Mouse (Mus musculus): ENCODE data around the gene Ppp1r1b. TPM values are rescaled to one million over a fixed set of nuclear protein-coding genes. Genes with fewer than 3 reads are reported as not detected.

The Ppp1r1b gene
- polyA plus RNA-seq (2016; fragmentation: Nextera tagmentation; extraction: Ambion mirVana) = 0.10 TPM in 1 of 2 replicates, not detected in the other

GRCm38 (mm10) chr11:98348083-98348961, at the start of gene Ppp1r1b:
TSS of gene Ppp1r1b (plus strand) at chr11:98348404.
- H3K4me2 ChIP-seq = peak within 1 kb of the TSS; percentile 63
- H3K4me3 ChIP-seq = peak within 1 kb of the TSS; percentile 36
- ATAC-seq = no peak
- no peaks in the 10 kb centered on the region for H3K36me3 ChIP-seq
- no peaks in the 10 kb centered on the region for H3K9me3 ChIP-seq (replicated peaks)
- no peak within 1 kb of the TSS for H3K27ac ChIP-seq
- H3K27me3 ChIP-seq (replicated peaks) = peaks cover 97% of the 10 kb centered on the region
- no peak within 1 kb of the TSS for H3K9ac ChIP-seq
- H3K4me1 ChIP-seq = peaks cover 12% of the 10 kb centered on the region; the same call in 1 of the 2 replicates
- WGBS (ENCODE audit: insufficient replicate concordance) = 1% methylated on average over 55 of the region's 55 CpGs

GRCm38 (mm10) chr11:98298484-98299205, 49.6 kb upstream of the Ppp1r1b start:
- Histone ChIP-seq H3K9ac (no peak overlapping the region), H3K9me3 (replicated peaks) (no peaks in the 10 kb centered on the region), H3K4me3 (no peak overlapping the region), H3K4me1 (peaks cover 19% of the 10 kb centered on the region), H3K27ac (no peak overlapping the region), H3K36me3 (no peaks in the 10 kb centered on the region), H3K27me3 (replicated peaks) (peaks cover 76% of the 10 kb centered on the region), H3K4me2 (no peak overlapping the region; the same call in 1 of the 2 replicates)
- WGBS (ENCODE audit: insufficient replicate concordance) = 19% methylated on average over 10 of the region's 10 CpGs
- ATAC-seq = no peak

GRCm38 (mm10) chr11:98313790-98314323, 34.3 kb upstream of the Ppp1r1b start:
- 2% methylated on average over 23 of the region's 26 CpGs for WGBS (ENCODE audit: insufficient replicate concordance)
- no peak overlapping the region for H3K9ac ChIP-seq
- no peak overlapping the region for H3K4me2 ChIP-seq
- no peaks in the 10 kb centered on the region for H3K9me3 ChIP-seq (replicated peaks)
- H3K27ac ChIP-seq = no peak overlapping the region
- no peak overlapping the region for H3K4me3 ChIP-seq
- peaks cover 3% of the 10 kb centered on the region; the same call in 1 of the 2 replicates for H3K4me1 ChIP-seq
- H3K27me3 ChIP-seq (replicated peaks) = peaks cover 97% of the 10 kb centered on the region
- no peak for ATAC-seq
- H3K36me3 ChIP-seq = no peaks in the 10 kb centered on the region

GRCm38 (mm10) chr11:98317479-98317878, 30.7 kb upstream of the Ppp1r1b start:
- H3K4me2 ChIP-seq = no peak overlapping the region
- peaks cover 3% of the 10 kb centered on the region; the same call in 1 of the 2 replicates for H3K4me1 ChIP-seq
- H3K27ac ChIP-seq = no peak overlapping the region
- ATAC-seq = no peak
- no peak overlapping the region for H3K9ac ChIP-seq
- no peak overlapping the region for H3K4me3 ChIP-seq
- H3K36me3 ChIP-seq = no peaks in the 10 kb centered on the region
- H3K9me3 ChIP-seq (replicated peaks) = no peaks in the 10 kb centered on the region
- peaks cover 100% of the 10 kb centered on the region for H3K27me3 ChIP-seq (replicated peaks)
- WGBS (ENCODE audit: insufficient replicate concordance) = 7% methylated on average over 7 of the region's 7 CpGs

GRCm38 (mm10) chr11:98318421-98319116, 29.6 kb upstream of the Ppp1r1b start:
- 4% methylated on average over 14 of the region's 14 CpGs for WGBS (ENCODE audit: insufficient replicate concordance)
- Histone ChIP-seq H3K27ac (no peak overlapping the region), H3K27me3 (replicated peaks) (peaks cover 100% of the 10 kb centered on the region), H3K36me3 (no peaks in the 10 kb centered on the region), H3K9ac (no peak overlapping the region), H3K4me1 (peaks cover 3% of the 10 kb centered on the region; the same call in 1 of the 2 replicates), H3K9me3 (replicated peaks) (no peaks in the 10 kb centered on the region), H3K4me3 (no peak overlapping the region), H3K4me2 (no peak overlapping the region)
- no peak for ATAC-seq

DNA sequence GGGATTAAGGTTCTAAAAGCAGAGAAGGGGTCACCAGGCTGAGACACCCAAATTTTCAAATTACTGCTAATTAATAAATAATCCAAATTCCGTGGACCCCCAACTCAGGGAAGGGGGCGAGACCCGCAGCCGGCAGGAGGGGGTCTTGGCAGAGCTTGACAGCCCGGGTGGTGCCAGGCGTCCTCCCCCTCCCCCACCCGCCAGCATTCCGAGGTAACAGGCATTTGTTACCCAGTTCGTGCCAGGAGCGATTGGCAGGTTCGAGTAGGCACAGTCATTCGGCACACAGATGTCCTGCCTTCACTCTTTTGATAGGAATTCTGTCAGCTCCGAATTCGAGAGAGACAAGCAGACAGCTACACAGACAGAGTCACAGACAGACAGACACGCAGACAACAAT, 29.1 kb upstream of the Ppp1r1b start:
- Histone ChIP-seq H3K4me1 (no peaks in the 10 kb centered on the region), H3K9ac (no peak overlapping the region), H3K4me2 (no peak overlapping the region), H3K27me3 (replicated peaks) (peaks cover 100% of the 10 kb centered on the region), H3K9me3 (replicated peaks) (no peaks in the 10 kb centered on the region), H3K27ac (no peak overlapping the region), H3K36me3 (no peaks in the 10 kb centered on the region), H3K4me3 (no peak overlapping the region)
- WGBS (ENCODE audit: insufficient replicate concordance) = 6% methylated on average over 15 of the region's 15 CpGs
- ATAC-seq = no peak

GRCm38 (mm10) chr11:98319544-98319943, 28.7 kb upstream of the Ppp1r1b start:
- Histone ChIP-seq H3K4me2 (no peak overlapping the region), H3K9ac (no peak overlapping the region), H3K4me3 (no peak overlapping the region), H3K9me3 (replicated peaks) (no peaks in the 10 kb centered on the region), H3K4me1 (no peaks in the 10 kb centered on the region), H3K27ac (no peak overlapping the region), H3K27me3 (replicated peaks) (peaks cover 100% of the 10 kb centered on the region), H3K36me3 (no peaks in the 10 kb centered on the region)
- 23% methylated on average over 4 of the region's 4 CpGs for WGBS (ENCODE audit: insufficient replicate concordance)
- ATAC-seq = no peak

DNA sequence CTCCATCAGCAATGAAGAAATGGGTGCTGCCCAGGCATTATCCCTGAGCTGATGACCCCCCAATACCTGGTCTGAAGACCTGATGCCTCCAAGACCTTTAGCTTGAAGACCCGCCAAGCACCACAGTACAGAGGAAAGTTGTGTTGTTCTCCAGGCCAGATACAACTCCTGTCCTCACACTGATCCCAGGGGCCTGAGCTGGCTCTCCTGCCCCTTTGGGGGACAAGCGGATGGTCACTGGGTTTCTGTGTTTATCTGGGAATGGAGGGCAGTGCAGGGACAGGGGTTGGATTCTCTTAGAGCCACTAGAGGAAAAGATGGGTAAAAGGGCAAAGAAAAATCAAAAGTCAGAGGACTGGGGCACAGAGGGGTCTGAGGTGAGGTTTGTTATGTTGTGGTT, 28.3 kb upstream of the Ppp1r1b start:
- no peak overlapping the region for H3K9ac ChIP-seq
- no peak for ATAC-seq
- H3K4me1 ChIP-seq = no peaks in the 10 kb centered on the region
- H3K36me3 ChIP-seq = no peaks in the 10 kb centered on the region
- no peak overlapping the region for H3K4me2 ChIP-seq
- no peak overlapping the region for H3K4me3 ChIP-seq
- peaks cover 100% of the 10 kb centered on the region for H3K27me3 ChIP-seq (replicated peaks)
- no peaks in the 10 kb centered on the region for H3K9me3 ChIP-seq (replicated peaks)
- H3K27ac ChIP-seq = no peak overlapping the region
- WGBS (ENCODE audit: insufficient replicate concordance) = 12% methylated on average over 2 of the region's 2 CpGs

GRCm38 (mm10) chr11:98320381-98320780, 27.8 kb upstream of the Ppp1r1b start:
- Histone ChIP-seq H3K27ac (no peak overlapping the region), H3K4me3 (no peak overlapping the region), H3K36me3 (no peaks in the 10 kb centered on the region), H3K4me1 (no peaks in the 10 kb centered on the region), H3K9ac (no peak overlapping the region), H3K27me3 (replicated peaks) (peaks cover 100% of the 10 kb centered on the region), H3K4me2 (no peak overlapping the region), H3K9me3 (replicated peaks) (no peaks in the 10 kb centered on the region)
- ATAC-seq = no peak
- 18% methylated on average over 12 of the region's 12 CpGs for WGBS (ENCODE audit: insufficient replicate concordance)

- no peak overlapping the region for H3K9ac ChIP-seq
- H3K27ac ChIP-seq = no peak overlapping the region
- WGBS (ENCODE audit: insufficient replicate concordance) = 3% methylated on average over 30 of the region's 30 CpGs
- peaks cover 100% of the 10 kb centered on the region for H3K27me3 ChIP-seq (replicated peaks)
- no peaks in the 10 kb centered on the region for H3K4me1 ChIP-seq
- no peak for ATAC-seq
- no peaks in the 10 kb centered on the region for H3K9me3 ChIP-seq (replicated peaks)
- no peak overlapping the region for H3K4me3 ChIP-seq
- H3K4me2 ChIP-seq = no peak overlapping the region
- no peaks in the 10 kb centered on the region for H3K36me3 ChIP-seq
These were observed 27.2 kb upstream of the Ppp1r1b start for GRCm38 (mm10) chr11:98320806-98321676.

GRCm38 (mm10) chr11:98321677-98322003, 26.6 kb upstream of the Ppp1r1b start:
- Histone ChIP-seq H3K4me3 (no peak overlapping the region), H3K27me3 (replicated peaks) (peaks cover 100% of the 10 kb centered on the region), H3K9ac (no peak overlapping the region), H3K27ac (no peak overlapping the region), H3K36me3 (no peaks in the 10 kb centered on the region), H3K4me1 (no peaks in the 10 kb centered on the region), H3K9me3 (replicated peaks) (no peaks in the 10 kb centered on the region), H3K4me2 (no peak overlapping the region)
- WGBS (ENCODE audit: insufficient replicate concordance) = 9% methylated on average over 5 of the region's 5 CpGs
- no peak for ATAC-seq

Measured in liver, embryonic 12.5 days (tissue).